Mouse (Mus musculus): ENCODE measurements around the gene Tprn.

DNA sequence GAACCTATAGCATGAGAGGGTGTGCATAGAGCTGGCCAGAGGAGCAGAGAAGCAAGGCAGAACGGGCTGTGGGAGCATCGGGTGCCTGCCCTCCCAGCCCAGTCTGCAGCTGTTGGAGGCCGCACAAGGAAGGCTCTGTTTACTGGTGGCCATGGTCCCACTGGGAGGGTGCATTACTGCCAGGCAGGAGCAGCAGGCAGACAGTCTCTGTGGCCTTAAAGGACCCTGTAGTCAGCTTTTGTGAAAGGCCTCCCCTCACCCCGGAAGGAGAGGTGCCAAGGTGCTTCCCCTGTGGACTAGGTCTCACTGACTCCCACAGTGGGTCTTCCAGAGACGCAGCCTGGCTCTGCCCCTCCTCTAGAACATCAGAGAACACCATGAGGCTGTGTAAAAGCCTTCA, 35.6 kb upstream of the Tprn start:
- TF ChIP-seq CTCF (conservative IDR thresholded peaks at IDR 0.05; ENCODE audit: insufficient read depth, insufficient read length, low read depth, low read length) (no peak), POLR2A (IDR thresholded peaks at IDR 0.05; ENCODE audit: low read depth, low read length) (no peak)
